Mouse (Mus musculus): ENCODE results near the gene Thsd4. TPM values are rescaled to one million over a fixed set of nuclear protein-coding genes. Genes with fewer than 3 reads are reported as not detected.

Gene Thsd4
- polyA plus RNA-seq, 1 experiment: 1.7 TPM

DNA sequence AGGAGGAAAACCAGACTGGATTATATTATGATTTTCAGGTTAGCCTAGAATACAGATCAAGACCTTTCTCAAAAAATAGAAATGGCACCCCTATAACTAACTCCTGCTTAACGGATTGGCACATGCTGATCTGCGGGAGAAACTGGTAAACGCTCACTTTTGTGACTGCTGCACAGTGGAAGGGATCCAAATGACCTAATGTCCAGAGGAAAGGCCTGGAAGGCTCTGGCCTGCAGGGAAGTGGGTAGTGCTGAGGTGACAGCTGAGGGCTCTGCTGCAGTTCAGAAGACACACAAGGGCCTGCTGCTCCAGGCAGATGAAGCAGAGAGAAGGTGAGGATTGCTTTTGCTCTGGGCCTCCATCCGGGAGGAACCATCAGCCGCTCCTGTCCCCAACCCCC is 465.7 kb downstream of the Thsd4 start:
- TF ChIP-seq POLR2A (IDR thresholded peaks at IDR 0.05; ENCODE audit: insufficient read length, low read depth): no peak
- Histone ChIP-seq H3K4me2 (ENCODE audit: low read depth) (no peak overlapping the region), H3K36me3 (ENCODE audit: control insufficient read depth, insufficient read depth) (no peaks in the 10 kb centered on the region), H3K79me2 (ENCODE audit: control insufficient read depth, insufficient read depth) (no peaks in the 10 kb centered on the region), H3K4me3 (no peak overlapping the region), H3K27me3 (ENCODE audit: control insufficient read depth, insufficient read depth, insufficient read length) (no peaks in the 10 kb centered on the region), H3ac (ENCODE audit: control insufficient read depth, insufficient read length) (no peak overlapping the region)

DNA sequence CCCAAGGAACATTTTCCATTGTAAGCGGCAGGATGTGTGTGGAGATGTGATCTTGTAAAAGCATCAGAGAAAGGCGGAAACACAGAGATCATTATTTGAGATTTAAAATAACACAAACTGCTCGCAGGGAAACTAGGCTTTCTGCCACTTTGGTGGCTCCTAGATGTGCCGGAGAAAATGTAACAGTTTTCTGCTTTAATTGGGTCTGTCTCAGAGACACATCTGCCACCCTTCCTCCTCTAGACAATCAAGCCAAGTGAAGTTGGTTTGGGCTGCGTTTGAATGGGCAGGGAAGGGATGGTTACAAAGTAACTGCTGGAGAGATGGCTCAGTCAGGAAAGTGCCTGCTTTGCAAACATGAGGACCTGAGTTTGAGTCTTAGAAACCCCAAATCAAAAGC is 466.9 kb downstream of the Thsd4 start:
- Histone ChIP-seq H3K4me3 (no peak overlapping the region), H3K79me2 (ENCODE audit: control insufficient read depth, insufficient read depth) (no peaks in the 10 kb centered on the region), H3K36me3 (ENCODE audit: control insufficient read depth, insufficient read depth) (no peaks in the 10 kb centered on the region), H3K4me2 (ENCODE audit: low read depth) (no peak overlapping the region), H3ac (ENCODE audit: control insufficient read depth, insufficient read length) (no peak overlapping the region), H3K27me3 (ENCODE audit: control insufficient read depth, insufficient read depth, insufficient read length) (no peaks in the 10 kb centered on the region)
- no peak for TF ChIP-seq MYOD1 (IDR thresholded peaks at IDR 0.05; ENCODE audit: control insufficient read depth in 1 of 3, insufficient read length in 2 of 3, low read depth in 2 of 3)

DNA sequence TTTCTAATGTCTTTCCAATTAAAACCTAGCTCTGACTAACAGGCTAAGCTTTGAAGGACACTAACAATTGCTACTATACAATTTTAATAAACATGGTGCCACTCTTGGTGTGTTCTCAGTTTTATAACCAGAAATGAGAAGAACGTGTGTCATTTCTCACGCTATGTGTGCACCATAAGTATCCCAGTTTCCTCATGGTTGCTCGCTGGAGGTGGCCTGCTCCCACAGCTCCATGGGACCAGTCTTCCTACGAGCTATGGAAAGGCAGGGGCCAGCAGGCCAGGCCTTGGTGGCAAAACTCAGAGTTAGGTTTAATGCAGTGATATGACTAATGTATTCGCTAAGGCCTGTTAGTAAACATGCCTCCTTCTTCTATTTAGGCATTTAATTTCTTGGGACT is 468.7 kb downstream of the Thsd4 start:
- H3K4me2 ChIP-seq (ENCODE audit: low read depth): no peak overlapping the region
- H3K27me3 ChIP-seq (ENCODE audit: control insufficient read depth, insufficient read depth, insufficient read length): no peaks in the 10 kb centered on the region
- no peak overlapping the region for H3ac ChIP-seq (ENCODE audit: control insufficient read depth, insufficient read length)
- no peaks in the 10 kb centered on the region for H3K36me3 ChIP-seq (ENCODE audit: control insufficient read depth, insufficient read depth)
- TF ChIP-seq E2F4 (IDR thresholded peaks at IDR 0.05; ENCODE audit: insufficient read depth) (no peak), MYOG (IDR thresholded peaks at IDR 0.05; ENCODE audit: control insufficient read depth in 1 of 3, insufficient read depth in 1 of 3, insufficient read length in 2 of 3, low read depth in 2 of 3) (no peak), REST (IDR thresholded peaks at IDR 0.05; ENCODE audit: insufficient read depth, insufficient read length) (no peak), CEBPB (IDR thresholded peaks at IDR 0.05; ENCODE audit: insufficient read depth, poor library complexity, severe bottlenecking) (no peak), MAX (IDR thresholded peaks at IDR 0.05; ENCODE audit: low read depth) (no peak), USF1 (IDR thresholded peaks at IDR 0.05; ENCODE audit: low read depth) (no peak), SRF (IDR thresholded peaks at IDR 0.05; ENCODE audit: control insufficient read depth, insufficient read length, low read depth) (no peak), MYOD1 (IDR thresholded peaks at IDR 0.05; ENCODE audit: control insufficient read depth in 1 of 3, insufficient read length in 2 of 3, low read depth in 2 of 3) (no peak), POLR2A (IDR thresholded peaks at IDR 0.05; ENCODE audit: insufficient read length, low read depth) (no peak), TCF12 (IDR thresholded peaks at IDR 0.05; ENCODE audit: insufficient read depth, poor library complexity, severe bottlenecking) (no peak), POLR2AphosphoS2 (IDR thresholded peaks at IDR 0.05; ENCODE audit: insufficient read length, low read depth) (no peak), TCF3 (IDR thresholded peaks at IDR 0.05; ENCODE audit: insufficient read length, low read depth) (no peak)
- no peak overlapping the region for H3K4me3 ChIP-seq
- H3K79me2 ChIP-seq (ENCODE audit: control insufficient read depth, insufficient read depth): no peaks in the 10 kb centered on the region

DNA sequence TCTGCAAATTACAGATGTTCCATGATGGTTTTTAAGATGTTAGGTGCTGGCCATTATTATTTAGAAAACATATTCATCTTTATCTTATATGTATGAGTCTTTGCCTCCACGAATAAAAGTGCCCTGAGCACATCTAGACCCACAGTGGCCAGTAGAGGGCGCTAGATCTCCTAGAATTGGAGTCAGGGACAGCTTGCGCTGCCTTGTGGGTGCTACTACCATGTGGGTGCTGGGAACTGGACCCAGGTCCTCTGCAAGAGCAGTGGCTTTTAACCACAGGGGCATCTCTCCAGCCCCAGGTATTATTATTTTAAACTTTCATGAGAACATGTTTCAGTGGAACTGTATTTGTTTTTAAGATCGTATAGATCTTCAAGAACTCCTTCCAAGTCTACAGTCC is 469.4 kb downstream of the Thsd4 start:
- no peak overlapping the region for H3K4me2 ChIP-seq (ENCODE audit: low read depth)
- H3ac ChIP-seq (ENCODE audit: control insufficient read depth, insufficient read length): no peak overlapping the region
- H3K79me2 ChIP-seq (ENCODE audit: control insufficient read depth, insufficient read depth): no peaks in the 10 kb centered on the region
- H3K36me3 ChIP-seq (ENCODE audit: control insufficient read depth, insufficient read depth): no peaks in the 10 kb centered on the region
- no peaks in the 10 kb centered on the region for H3K27me3 ChIP-seq (ENCODE audit: control insufficient read depth, insufficient read depth, insufficient read length)
- TF ChIP-seq TCF12 (IDR thresholded peaks at IDR 0.05; ENCODE audit: insufficient read depth, poor library complexity, severe bottlenecking) (no peak), MYOG (IDR thresholded peaks at IDR 0.05; ENCODE audit: control insufficient read depth in 1 of 3, insufficient read depth in 1 of 3, insufficient read length in 2 of 3, low read depth in 2 of 3) (no peak), SRF (IDR thresholded peaks at IDR 0.05; ENCODE audit: control insufficient read depth, insufficient read length, low read depth) (no peak), TCF3 (IDR thresholded peaks at IDR 0.05; ENCODE audit: insufficient read length, low read depth) (no peak), POLR2AphosphoS2 (IDR thresholded peaks at IDR 0.05; ENCODE audit: insufficient read length, low read depth) (no peak), REST (IDR thresholded peaks at IDR 0.05; ENCODE audit: insufficient read depth, insufficient read length) (no peak), POLR2A (IDR thresholded peaks at IDR 0.05; ENCODE audit: insufficient read length, low read depth) (no peak), MAX (IDR thresholded peaks at IDR 0.05; ENCODE audit: low read depth) (no peak), USF1 (IDR thresholded peaks at IDR 0.05; ENCODE audit: low read depth) (no peak), E2F4 (IDR thresholded peaks at IDR 0.05; ENCODE audit: insufficient read depth) (no peak), CEBPB (IDR thresholded peaks at IDR 0.05; ENCODE audit: insufficient read depth, poor library complexity, severe bottlenecking) (no peak), MYOD1 (IDR thresholded peaks at IDR 0.05; ENCODE audit: control insufficient read depth in 1 of 3, insufficient read length in 2 of 3, low read depth in 2 of 3) (no peak)
- H3K4me3 ChIP-seq: no peak overlapping the region

DNA sequence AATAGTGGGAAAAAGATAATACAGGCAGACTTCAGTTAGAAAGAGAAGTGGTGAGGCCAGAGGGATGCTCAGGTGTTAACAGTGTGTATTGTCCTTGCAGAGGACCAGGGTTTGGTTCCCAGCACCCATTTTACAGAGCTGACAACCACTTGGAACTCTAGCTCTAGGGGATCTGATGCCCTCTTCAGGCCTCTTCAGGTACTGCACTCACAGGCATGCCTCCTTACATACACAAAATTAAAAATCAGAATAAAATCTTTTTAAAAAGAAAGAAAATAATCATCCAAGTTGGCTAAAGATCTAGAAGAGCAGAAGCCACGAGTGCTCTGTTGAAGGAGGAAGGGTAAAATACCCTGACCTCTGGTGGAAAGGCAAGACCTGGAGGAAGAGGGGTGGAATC is 478.7 kb downstream of the Thsd4 start:
- TF ChIP-seq TCF3 (IDR thresholded peaks at IDR 0.05; ENCODE audit: insufficient read length, low read depth) (no peak), SRF (IDR thresholded peaks at IDR 0.05; ENCODE audit: control insufficient read depth, insufficient read length, low read depth) (no peak), POLR2A (IDR thresholded peaks at IDR 0.05; ENCODE audit: insufficient read length, low read depth) (no peak), MYOG (IDR thresholded peaks at IDR 0.05; ENCODE audit: control insufficient read depth in 1 of 3, insufficient read depth in 1 of 3, insufficient read length in 2 of 3, low read depth in 2 of 3) (no peak), TCF12 (IDR thresholded peaks at IDR 0.05; ENCODE audit: insufficient read depth, poor library complexity, severe bottlenecking) (no peak), REST (IDR thresholded peaks at IDR 0.05; ENCODE audit: insufficient read depth, insufficient read length) (no peak), CEBPB (IDR thresholded peaks at IDR 0.05; ENCODE audit: insufficient read depth, poor library complexity, severe bottlenecking) (no peak)
- Histone ChIP-seq H3K27me3 (ENCODE audit: control insufficient read depth, insufficient read depth, insufficient read length) (peaks cover 6% of the 10 kb centered on the region), H3K79me2 (ENCODE audit: control insufficient read depth, insufficient read depth) (no peaks in the 10 kb centered on the region), H3K4me3 (no peak overlapping the region), H3ac (ENCODE audit: control insufficient read depth, insufficient read length) (no peak overlapping the region), H3K36me3 (ENCODE audit: control insufficient read depth, insufficient read depth) (no peaks in the 10 kb centered on the region), H3K4me2 (ENCODE audit: low read depth) (no peak overlapping the region)

All from myocyte (in vitro differentiated cells).